Mouse (Mus musculus) testis, adult 2 months (tissue): ENCODE measurements around the gene Tdrkh. TPM values are rescaled to one million over a fixed set of nuclear protein-coding genes. Genes with fewer than 3 reads are reported as not detected.

ENCODE experiments used
- H3K27ac ChIP-seq: fragments of 200-500 bp; 2 replicates; pipeline ENCODE4 v1.5.1; 2012; ENCODE audit warnings: low read depth, low read length; ENCODE audit not compliant: control insufficient read depth, insufficient read depth
- H3K27me3 ChIP-seq: fragments of 200-500 bp; 2 replicates; pipeline ENCODE4 v1.6.1; 2012; ENCODE audit warnings: mild to moderate bottlenecking, low read length, moderate library complexity; ENCODE audit not compliant: control insufficient read depth, insufficient read depth
- H3K36me3 ChIP-seq: fragments of 200-500 bp; 2 replicates; pipeline ENCODE4 v1.6.1; 2012; ENCODE audit warnings: mild to moderate bottlenecking, low read length; ENCODE audit not compliant: control insufficient read depth, insufficient read depth
- H3K4me1 ChIP-seq: fragments of 200-500 bp; 2 replicates; pipeline ENCODE4 v1.6.1; 2012; ENCODE audit warnings: low read length; ENCODE audit not compliant: control insufficient read depth, insufficient read depth
- H3K4me3 ChIP-seq: fragments of 200-500 bp; 2 replicates; pipeline ENCODE4 v1.5.1; 2012; ENCODE audit warnings: low read depth, mild to moderate bottlenecking, low read length, moderate library complexity, mixed read lengths; ENCODE audit not compliant: control insufficient read depth
- CTCF ChIP-seq: fragments of 200-500 bp; IDR thresholded peaks from 2 replicates; pipeline ENCODE4 v1.5.1; 2012; ENCODE audit warnings: low read depth, mild to moderate bottlenecking, inconsistent platforms, low read length, moderate library complexity; ENCODE audit not compliant: control insufficient read depth, insufficient read depth, insufficient replicate concordance
- POLR2A ChIP-seq: fragments of 200-500 bp; IDR thresholded peaks from 2 replicates; pipeline ENCODE4 v1.6.1; 2012; ENCODE audit warnings: low read depth, mild to moderate bottlenecking, inconsistent platforms, low read length, moderate library complexity; ENCODE audit not compliant: control insufficient read depth
- polyA plus RNA-seq: library from polyadenylated mRNA; depleted of rRNA; stranded (reverse); fragments of >200 nt; gene quantifications from 2 replicates; pipeline ENCODE4 v1.2.3, GENCODE M21; 2012; rRNA removed

Tdrkh gene
- 5.5 and 8.9 TPM in 2 replicates for polyA plus RNA-seq

DNA sequence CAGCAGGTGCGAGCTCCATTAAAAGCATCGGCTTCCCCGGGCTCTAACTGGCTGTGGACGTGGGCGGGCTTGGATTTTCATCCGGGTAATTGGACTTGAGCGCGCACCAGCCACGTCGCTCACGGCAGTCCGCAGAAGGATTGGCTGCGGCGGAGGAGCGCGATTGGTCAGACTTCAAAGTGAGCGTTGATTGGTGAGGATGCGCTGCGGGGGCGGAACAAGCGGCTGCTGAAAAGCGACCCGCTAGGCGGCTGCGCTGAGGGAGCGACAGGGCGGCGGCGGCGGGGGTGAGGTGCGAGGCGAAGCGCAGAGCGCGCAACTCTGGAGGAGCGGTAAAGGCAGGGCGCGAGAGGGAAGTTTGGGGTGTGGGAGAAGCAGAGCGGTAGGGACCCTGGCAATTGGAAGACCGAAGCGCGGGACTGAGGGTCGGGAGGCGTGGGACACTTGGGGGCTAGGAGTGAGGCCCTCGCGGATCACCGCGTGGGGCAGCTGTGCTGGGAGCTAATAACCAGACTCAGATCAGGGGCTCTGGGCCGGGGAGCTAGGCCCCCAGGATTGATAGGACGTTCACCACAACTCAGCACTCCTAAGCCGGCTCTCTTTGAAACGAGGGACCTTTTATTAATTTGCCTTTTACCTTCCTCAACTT lies at the start of gene Tdrkh:
Gene Tdrkh, plus strand, starts transcription at position 243 of the 649 bp plus-strand sequence.
- TF ChIP-seq CTCF, result no peak
- peak; percentile 68 for TF ChIP-seq POLR2A
- peak within 1 kb of the TSS; percentile 86 for H3K4me3 ChIP-seq
- no peaks in the 10 kb centered on the region; the same call in 1 of the 2 replicates for H3K36me3 ChIP-seq
- H3K4me1 ChIP-seq, result no peaks in the 10 kb centered on the region
- no peaks in the 10 kb centered on the region for H3K27me3 ChIP-seq
- H3K27ac ChIP-seq, result peak within 1 kb of the TSS; percentile 99

- TF ChIP-seq POLR2A (no peak), CTCF (no peak)
- Histone ChIP-seq H3K27me3 (no peaks in the 10 kb centered on the region), H3K4me3 (peak overlapping the region; percentile 59), H3K27ac (no peak overlapping the region), H3K4me1 (peaks cover 5% of the 10 kb centered on the region), H3K36me3 (no peaks in the 10 kb centered on the region)
These were observed 49.6 kb upstream of the Tdrkh start for GRCm38 (mm10) chr3:94363291-94364153.

DNA sequence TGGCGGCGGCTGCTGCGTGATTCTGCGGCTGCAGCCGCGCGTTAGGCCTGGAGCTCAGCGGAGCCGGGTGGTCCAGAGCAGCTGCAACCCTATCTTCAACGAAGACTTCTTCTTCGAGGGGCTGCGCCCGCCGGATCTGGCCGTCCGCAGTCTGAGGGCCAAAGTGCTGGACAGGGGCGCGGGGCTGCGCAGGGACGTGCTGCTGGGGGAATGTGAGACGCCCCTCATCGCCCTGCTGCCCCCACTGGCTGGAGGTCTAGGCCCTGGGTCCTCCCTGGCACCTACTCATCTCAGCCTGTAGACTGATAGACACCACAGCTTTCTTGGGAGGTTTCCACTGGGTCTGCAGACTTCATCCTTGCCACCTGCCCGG lies 48.9 kb upstream of the Tdrkh start:
- Histone ChIP-seq H3K36me3 (no peaks in the 10 kb centered on the region), H3K4me3 (peak overlapping the region; percentile 59), H3K27me3 (no peaks in the 10 kb centered on the region), H3K27ac (peak overlapping the region; percentile 30; the same call in 1 of the 2 replicates), H3K4me1 (peaks cover 5% of the 10 kb centered on the region)
- TF ChIP-seq CTCF, result no peak
- no peak for TF ChIP-seq POLR2A

DNA sequence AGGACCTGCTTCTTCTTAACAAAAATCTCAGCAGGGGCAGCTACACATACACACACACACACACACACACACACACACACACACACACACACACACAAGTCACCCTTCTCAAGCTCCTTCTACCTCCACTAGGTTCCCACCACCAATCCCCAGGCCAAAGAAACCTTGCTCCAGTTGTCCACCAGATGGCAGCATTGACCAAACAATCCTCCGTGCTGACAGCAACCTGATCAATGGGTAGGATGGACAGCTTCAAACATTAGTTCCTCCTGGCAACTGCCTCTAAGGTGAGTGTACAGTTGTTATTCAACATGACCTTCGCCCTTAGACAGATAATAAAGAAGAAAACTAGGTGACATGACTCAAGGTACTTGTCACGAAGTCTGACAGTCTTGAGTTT lies 46.3 kb upstream of the Tdrkh start:
- H3K36me3 ChIP-seq, result no peaks in the 10 kb centered on the region
- no peak overlapping the region for H3K4me3 ChIP-seq
- H3K4me1 ChIP-seq, result peaks cover 13% of the 10 kb centered on the region
- TF ChIP-seq POLR2A (no peak), CTCF (peak; percentile 76; the same call in 1 of the 2 replicates)
- H3K27me3 ChIP-seq, result no peaks in the 10 kb centered on the region
- H3K27ac ChIP-seq, result no peak overlapping the region

- Histone ChIP-seq H3K27me3 (no peaks in the 10 kb centered on the region), H3K4me3 (no peak overlapping the region), H3K4me1 (peaks cover 19% of the 10 kb centered on the region), H3K36me3 (no peaks in the 10 kb centered on the region), H3K27ac (no peak overlapping the region)
- TF ChIP-seq POLR2A, result no peak
These were observed 45.6 kb upstream of the Tdrkh start for GRCm38 (mm10) chr3:94367511-94367910.

GRCm38 (mm10) chr3:94368631-94369030 lies 44.4 kb upstream of the Tdrkh start:
- TF ChIP-seq CTCF (no peak), POLR2A (no peak)
- H3K27me3 ChIP-seq, result no peaks in the 10 kb centered on the region
- peaks cover 24% of the 10 kb centered on the region for H3K4me1 ChIP-seq

DNA sequence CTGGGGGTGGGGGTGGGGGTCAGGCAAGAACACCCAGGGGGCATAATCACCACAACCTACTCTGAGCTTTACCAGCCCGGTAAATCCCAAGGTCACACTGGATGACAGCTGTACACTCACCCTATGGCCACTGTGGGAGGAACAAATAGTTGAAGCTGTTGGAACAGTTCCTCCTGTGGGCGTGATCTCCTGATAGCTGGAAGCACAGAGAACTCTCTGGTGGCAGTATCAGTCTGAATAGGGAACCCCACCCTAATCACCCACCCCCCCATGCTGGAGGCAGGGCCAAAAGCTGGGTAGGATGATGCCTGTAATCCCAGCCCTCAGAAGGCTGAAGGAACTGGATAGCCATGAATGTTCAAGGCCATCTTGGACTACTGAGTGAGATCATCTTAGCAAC lies 43.4 kb upstream of the Tdrkh start:
- H3K4me1 ChIP-seq, result peaks cover 21% of the 10 kb centered on the region
- TF ChIP-seq CTCF (no peak), POLR2A (no peak)
- H3K4me3 ChIP-seq, result no peak overlapping the region
- H3K27me3 ChIP-seq, result no peaks in the 10 kb centered on the region
- no peaks in the 10 kb centered on the region for H3K36me3 ChIP-seq
- no peak overlapping the region for H3K27ac ChIP-seq

More at GRCm38 (mm10) chr3:94368631-94369030, 44.4 kb upstream of the Tdrkh start:
- no peak overlapping the region for H3K27ac ChIP-seq
- H3K36me3 ChIP-seq, result no peaks in the 10 kb centered on the region
- no peak overlapping the region for H3K4me3 ChIP-seq

DNA sequence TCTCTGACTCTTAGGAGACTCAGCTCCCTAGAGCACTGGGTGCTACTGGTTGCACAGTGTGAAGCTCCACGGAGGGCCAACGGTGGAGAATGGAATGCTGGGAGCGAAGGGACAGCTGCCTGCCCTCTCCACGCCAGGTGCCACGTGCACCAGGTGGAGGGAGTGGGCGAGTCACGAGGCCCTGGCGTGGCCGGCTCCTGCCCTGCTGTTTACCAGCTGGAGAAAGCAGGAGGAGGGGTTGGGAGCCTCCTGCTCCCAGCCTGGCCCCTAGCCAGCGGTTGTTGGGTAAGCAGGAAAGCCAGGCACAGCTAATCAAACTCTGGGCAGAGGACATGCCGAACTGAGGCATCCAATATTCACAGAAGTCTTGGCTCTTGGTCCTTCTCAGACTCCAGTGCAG lies 41.4 kb upstream of the Tdrkh start:
- H3K36me3 ChIP-seq, result no peaks in the 10 kb centered on the region
- H3K4me3 ChIP-seq, result peak overlapping the region; percentile 46
- no peaks in the 10 kb centered on the region for H3K27me3 ChIP-seq
- TF ChIP-seq CTCF, result no peak
- TF ChIP-seq POLR2A, result peak; percentile 82; the same call in 1 of the 2 replicates
- H3K4me1 ChIP-seq, result peaks cover 21% of the 10 kb centered on the region
- peak overlapping the region; percentile 83 for H3K27ac ChIP-seq
